Mouse (Mus musculus) erythroblast, embryonic 14.5 days (primary cell): ENCODE data around the gene Sidt1. TPM values are rescaled to one million over a fixed set of nuclear protein-coding genes. Genes with fewer than 3 reads are reported as not detected.

Experiments used
- H3K27me3 ChIP-seq: 2 replicates; pipeline ENCODE4 v1.6.1; 2012; ENCODE audit warnings: inconsistent platforms; ENCODE audit not compliant: control insufficient read depth
- H3K36me3 ChIP-seq: 2 replicates; pipeline ENCODE4 v1.6.1; 2012; ENCODE audit warnings: mild to moderate bottlenecking, inconsistent platforms; ENCODE audit not compliant: control insufficient read depth
- H3K4me1 ChIP-seq: 2 replicates; pipeline ENCODE4 v1.6.1; 2012; ENCODE audit warnings: inconsistent platforms; ENCODE audit not compliant: control insufficient read depth
- H3K4me3 ChIP-seq: replicated peaks from 2 replicates; pipeline ENCODE3; 2012; ENCODE audit warnings: moderate library complexity, mild to moderate bottlenecking, inconsistent platforms
- H3K9me3 ChIP-seq: 2 replicates; pipeline ENCODE4 v1.6.1; 2012; ENCODE audit warnings: low read length, inconsistent platforms, mixed read lengths; ENCODE audit not compliant: control insufficient read depth
- GATA1 ChIP-seq: IDR thresholded peaks from 2 replicates; pipeline ENCODE4 v1.6.1; 2012; ENCODE audit warnings: low read length, inconsistent platforms, mixed read lengths
- TAL1 ChIP-seq: IDR thresholded peaks from 3 replicates; pipeline ENCODE4 v1.6.1; 2012; ENCODE audit warnings: low read length, inconsistent platforms, mixed read lengths
- polyA plus RNA-seq: library from polyadenylated mRNA; stranded (reverse); fragments of >175 nt; gene quantifications from 2 replicates; pipeline ENCODE4 v1.2.3, GENCODE M21; 2012

Gene Sidt1
- polyA plus RNA-seq, 1 experiment: not detected

GRCm38 (mm10) chr16:44240406-44240805 lies 92.6 kb downstream of the Sidt1 start:
- Histone ChIP-seq H3K9me3 (no peaks in the 10 kb centered on the region), H3K36me3 (no peaks in the 10 kb centered on the region), H3K4me1 (peaks cover 2% of the 10 kb centered on the region), H3K4me3 (no peak overlapping the region), H3K27me3 (no peaks in the 10 kb centered on the region)
- no peak for TF ChIP-seq GATA1
- no peak for TF ChIP-seq TAL1

GRCm38 (mm10) chr16:44238835-44239263 lies 94.1 kb downstream of the Sidt1 start:
- no peaks in the 10 kb centered on the region for H3K27me3 ChIP-seq
- no peak for TF ChIP-seq GATA1
- TF ChIP-seq TAL1: no peak
- peaks cover 2% of the 10 kb centered on the region for H3K4me1 ChIP-seq
- H3K9me3 ChIP-seq: no peaks in the 10 kb centered on the region
- H3K4me3 ChIP-seq: no peak overlapping the region
- H3K36me3 ChIP-seq: no peaks in the 10 kb centered on the region

- no peak overlapping the region for H3K4me3 ChIP-seq
- H3K36me3 ChIP-seq: no peaks in the 10 kb centered on the region
- no peaks in the 10 kb centered on the region for H3K27me3 ChIP-seq
- H3K9me3 ChIP-seq: no peaks in the 10 kb centered on the region
- peaks cover 2% of the 10 kb centered on the region for H3K4me1 ChIP-seq
- TF ChIP-seq GATA1 (no peak), TAL1 (no peak)
Observed at GRCm38 (mm10) chr16:44237836-44238235, 95.2 kb downstream of the Sidt1 start.

GRCm38 (mm10) chr16:44233019-44233418 lies 100.0 kb downstream of the Sidt1 start:
- no peaks in the 10 kb centered on the region for H3K4me1 ChIP-seq
- H3K27me3 ChIP-seq: no peaks in the 10 kb centered on the region
- TF ChIP-seq TAL1 (no peak), GATA1 (no peak)
- H3K36me3 ChIP-seq: no peaks in the 10 kb centered on the region
- H3K9me3 ChIP-seq: no peaks in the 10 kb centered on the region
- no peak overlapping the region for H3K4me3 ChIP-seq

GRCm38 (mm10) chr16:44226706-44227291 lies 106.2 kb downstream of the Sidt1 start:
- no peaks in the 10 kb centered on the region for H3K4me1 ChIP-seq
- H3K4me3 ChIP-seq: no peak overlapping the region
- peaks cover 2% of the 10 kb centered on the region for H3K36me3 ChIP-seq
- no peaks in the 10 kb centered on the region for H3K9me3 ChIP-seq
- TF ChIP-seq TAL1 (no peak), GATA1 (no peak)
- no peaks in the 10 kb centered on the region for H3K27me3 ChIP-seq

- peaks cover 5% of the 10 kb centered on the region; the same call in 1 of the 2 replicates for H3K9me3 ChIP-seq
- TF ChIP-seq TAL1: no peak
- no peak for TF ChIP-seq GATA1
- H3K4me3 ChIP-seq: no peak overlapping the region
- H3K36me3 ChIP-seq: peaks cover 55% of the 10 kb centered on the region
- no peaks in the 10 kb centered on the region for H3K27me3 ChIP-seq
- H3K4me1 ChIP-seq: no peaks in the 10 kb centered on the region
Observed at GRCm38 (mm10) chr16:44221463-44221862, 111.5 kb downstream of the Sidt1 start.

GRCm38 (mm10) chr16:44216417-44216816 lies 116.6 kb downstream of the Sidt1 start:
- H3K9me3 ChIP-seq: peaks cover 5% of the 10 kb centered on the region; the same call in 1 of the 2 replicates
- no peaks in the 10 kb centered on the region for H3K27me3 ChIP-seq
- H3K4me3 ChIP-seq: no peak overlapping the region
- H3K36me3 ChIP-seq: peaks cover 99% of the 10 kb centered on the region
- 0 out of 2 replicates have a peak, but pooled peaks cover 2% of the 10 kb centered on the region for H3K4me1 ChIP-seq
- TF ChIP-seq GATA1: no peak
- TF ChIP-seq TAL1: no peak

- H3K9me3 ChIP-seq: peaks cover 5% of the 10 kb centered on the region; the same call in 1 of the 2 replicates
- peaks cover 9% of the 10 kb centered on the region for H3K4me1 ChIP-seq
- TF ChIP-seq TAL1 (no peak), GATA1 (no peak)
- no peaks in the 10 kb centered on the region for H3K27me3 ChIP-seq
- peaks cover 98% of the 10 kb centered on the region for H3K36me3 ChIP-seq
- no peak overlapping the region for H3K4me3 ChIP-seq
Observed at GRCm38 (mm10) chr16:44215513-44215912, 117.5 kb downstream of the Sidt1 start.

- Histone ChIP-seq H3K4me1 (peaks cover 23% of the 10 kb centered on the region), H3K9me3 (no peaks in the 10 kb centered on the region), H3K27me3 (no peaks in the 10 kb centered on the region), H3K4me3 (no peak overlapping the region), H3K36me3 (peaks cover 98% of the 10 kb centered on the region)
- TF ChIP-seq GATA1: no peak
- no peak for TF ChIP-seq TAL1
Observed at GRCm38 (mm10) chr16:44212703-44213102, 120.3 kb downstream of the Sidt1 start.

GRCm38 (mm10) chr16:44211054-44211414 lies 122.0 kb downstream of the Sidt1 start:
- TF ChIP-seq GATA1 (no peak), TAL1 (no peak)

More at GRCm38 (mm10) chr16:44211054-44211414, 122.0 kb downstream of the Sidt1 start:
- peaks cover 26% of the 10 kb centered on the region for H3K4me1 ChIP-seq
- H3K36me3 ChIP-seq: peaks cover 96% of the 10 kb centered on the region
- no peak overlapping the region for H3K4me3 ChIP-seq
- H3K9me3 ChIP-seq: no peaks in the 10 kb centered on the region
- no peaks in the 10 kb centered on the region for H3K27me3 ChIP-seq
